Mouse (Mus musculus) brain, embryonic 18.5 days (tissue): ENCODE measurements around the gene Med12.
"Not testable (repeated sequence)": the region's sequence is repeated elsewhere in the genome, so short reads cannot be mapped to it uniquely, and the experiment has no call there.

Experiments used
- DNase-seq: peaks from one replicate; pipeline ENCODE4 v3.0.0-alpha.2; 2012; ENCODE audit warnings: low read depth, low spot score

Med12 gene

GRCm38 (mm10) chrX:101299473-101300426 lies 25.9 kb downstream of the Med12 start:
- DNase-seq, result peak; percentile 59

- peak; percentile 18 for DNase-seq
Observed at GRCm38 (mm10) chrX:101300427-101301030, 26.7 kb downstream of the Med12 start.

- DNase-seq, result no peak
Observed at GRCm38 (mm10) chrX:101301654-101302053, 27.8 kb downstream of the Med12 start.

GRCm38 (mm10) chrX:101304646-101305045 lies 30.8 kb downstream of the Med12 start:
- DNase-seq, result no peak

GRCm38 (mm10) chrX:101309299-101309698 lies 35.5 kb downstream of the Med12 start:
- DNase-seq, result no peak

GRCm38 (mm10) chrX:101313625-101314359 lies 40.0 kb downstream of the Med12 start:
- peak; percentile 42 for DNase-seq

- no peak for DNase-seq
Observed at GRCm38 (mm10) chrX:101319775-101320174, 45.9 kb downstream of the Med12 start.

GRCm38 (mm10) chrX:101325989-101326899 lies 52.4 kb downstream of the Med12 start:
- DNase-seq, result no peak

- no peak for DNase-seq
Observed at GRCm38 (mm10) chrX:101329372-101330028, 55.7 kb downstream of the Med12 start.

GRCm38 (mm10) chrX:101332031-101332374 lies 58.2 kb downstream of the Med12 start:
- DNase-seq, result no peak

GRCm38 (mm10) chrX:101332375-101333211 lies 58.8 kb downstream of the Med12 start:
- peak; percentile 93 for DNase-seq

- no peak for DNase-seq
Observed at GRCm38 (mm10) chrX:101334606-101335005, 60.8 kb downstream of the Med12 start.

- DNase-seq, result no peak
Observed at GRCm38 (mm10) chrX:101338666-101339065, 64.8 kb downstream of the Med12 start.

- DNase-seq, result not testable (repeated sequence)
Observed at GRCm38 (mm10) chrX:101342837-101343236, 69.0 kb downstream of the Med12 start.

- DNase-seq, result no peak
Observed at GRCm38 (mm10) chrX:101345456-101345855, 71.6 kb downstream of the Med12 start.

- no peak for DNase-seq
Observed at GRCm38 (mm10) chrX:101346475-101346874, 72.6 kb downstream of the Med12 start.
